ENCODE assay signal across 28 mouse cellular contexts in genomic region chr13:55814834-55815233, GRCm38 (mm10). TPM values are rescaled to one million over a fixed set of nuclear protein-coding genes. Genes with fewer than 3 reads are reported as not detected.
"Had no signal": no experiment of that assay in that cellular context is flagged by ENCODE, and none has a peak within 500 bp of the region (broad histone marks: within the 10 kb centered on the region; RNA-seq: fewer than 3 reads in every experiment).

No protein-coding gene starts in this region.

- ATAC-seq: hindbrain, postnatal 0 days had no signal

- H3K9me3 ChIP-seq: heart, embryonic 13.5 days; heart, embryonic 15.5 days; hindbrain, embryonic 13.5 days; hindbrain, embryonic 15.5 days; limb, embryonic 10.5 days; limb, embryonic 12.5 days; liver, embryonic 13.5 days; liver, embryonic 15.5 days had no signal

- H3K36me3 ChIP-seq: heart, embryonic 13.5 days; heart, embryonic 15.5 days; hindbrain, embryonic 13.5 days; hindbrain, embryonic 15.5 days; limb, embryonic 10.5 days; limb, embryonic 12.5 days; liver, embryonic 13.5 days; liver, embryonic 15.5 days had no signal

- H3K4me3 ChIP-seq: heart, adult 2 months; heart, embryonic 13.5 days; heart, embryonic 15.5 days; hindbrain, embryonic 13.5 days; hindbrain, embryonic 15.5 days; layer of hippocampus, adult 2 months; left cerebral cortex, adult 2 months; limb, embryonic 10.5 days; limb, embryonic 12.5 days; liver, embryonic 13.5 days; liver, embryonic 15.5 days had no signal

- H3K4me1 ChIP-seq: heart, embryonic 13.5 days; heart, embryonic 15.5 days; hindbrain, embryonic 13.5 days; hindbrain, embryonic 15.5 days; liver, embryonic 13.5 days; liver, embryonic 15.5 days had no signal

- H3K4me2 ChIP-seq: heart, embryonic 11.5 days; heart, embryonic 13.5 days; heart, embryonic 15.5 days; hindbrain, embryonic 13.5 days; hindbrain, embryonic 15.5 days; limb, embryonic 12.5 days; liver, embryonic 13.5 days; liver, embryonic 15.5 days had no signal

- DNase-seq: gastrocnemius, postnatal 14 days; gastrocnemius, postnatal 36 days; heart, adult 11 months; heart, adult 2 months; heart, postnatal 14 days; heart, postnatal 36 days; kidney, adult 18-20 months; kidney, adult 8-10 months; kidney, postnatal 10 days; kidney, postnatal 25 days; kidney, postnatal 4 days; liver; liver, embryonic 13.5 days had no signal

- H3K9ac ChIP-seq: heart, embryonic 13.5 days; heart, embryonic 15.5 days; hindbrain, embryonic 13.5 days; hindbrain, embryonic 15.5 days; limb, embryonic 12.5 days; liver, embryonic 13.5 days; liver, embryonic 15.5 days had no signal

- H3K27ac ChIP-seq: heart, adult 2 months; heart, embryonic 13.5 days; heart, embryonic 15.5 days; hindbrain, embryonic 13.5 days; hindbrain, embryonic 15.5 days; hindbrain, postnatal 0 days; layer of hippocampus, adult 2 months; left cerebral cortex, adult 2 months; limb, embryonic 10.5 days; limb, embryonic 12.5 days; liver, embryonic 13.5 days; liver, embryonic 15.5 days had no signal

RNA-seq across cellular contexts. Expression of gene Pitx1, which starts 21.2 kb away (rescaled TPM):
- polyA plus RNA-seq: frontal cortex, adult 2 months; gonadal fat pad, adult 2 months; heart, postnatal 0 days; hindbrain, postnatal 0 days had no signal

RNA-seq across cellular contexts. Expression of gene Catsper3, which starts 30.5 kb away (rescaled TPM):
- polyA plus RNA-seq: heart, embryonic 15.5 days; hindbrain, embryonic 11.5 days; hindbrain, embryonic 13.5 days; hindbrain, embryonic 15.5 days; liver, embryonic 13.5 days; liver, embryonic 15.5 days had no signal
